Mouse (Mus musculus) lung, embryonic 16.5 days (tissue): ENCODE results near the gene Fis1. TPM values are rescaled to one million over a fixed set of nuclear protein-coding genes. Genes with fewer than 3 reads are reported as not detected.
A peak's percentile ranks its signal among the peaks of the same experiment; 100 is the strongest.

ENCODE experiments used
- ATAC-seq: fragments of 200-750 bp; cut with Nextera tagmentation; 2 replicates; pipeline ENCODE4 v1.8.0; 2017; ENCODE audit warnings: low read depth, mild to moderate bottlenecking, moderate library complexity
- H3K27ac ChIP-seq: fragments of 300-500 bp; sonication (generic); 2 replicates; pipeline ENCODE4 v1.5.1; 2014; ENCODE audit warnings: mild to moderate bottlenecking, control low read depth, low read length
- H3K27me3 ChIP-seq: fragments of 300-500 bp; sonication (generic); 2 replicates; pipeline ENCODE4 v1.6.1; 2014; ENCODE audit warnings: low read depth, low read length, mixed read lengths; ENCODE audit not compliant: control insufficient read depth, insufficient read depth
- H3K36me3 ChIP-seq: fragments of 300-500 bp; sonication (generic); 2 replicates; pipeline ENCODE4 v1.6.1; 2014; ENCODE audit warnings: low read length; ENCODE audit not compliant: control insufficient read depth, insufficient read depth
- H3K4me1 ChIP-seq: fragments of 300-500 bp; sonication (generic); replicated peaks from 2 replicates; pipeline ENCODE4 v1.6.1; 2014; ENCODE audit warnings: low read length, mixed read lengths; ENCODE audit not compliant: control insufficient read depth, insufficient read depth
- H3K4me2 ChIP-seq: fragments of 300-500 bp; sonication (generic); 2 replicates; pipeline ENCODE4 v1.6.1; 2014; ENCODE audit warnings: low read depth, low read length, control low read depth
- H3K4me3 ChIP-seq: fragments of 300-500 bp; sonication (generic); 2 replicates; pipeline ENCODE4 v1.5.1; 2014; ENCODE audit warnings: mild to moderate bottlenecking, low read length, control low read depth
- H3K9ac ChIP-seq: fragments of 300-500 bp; sonication (generic); 2 replicates; pipeline ENCODE4 v1.6.1; 2014; ENCODE audit warnings: low read length, control low read depth
- H3K9me3 ChIP-seq: fragments of 300-500 bp; sonication (generic); 2 replicates; pipeline ENCODE4 v1.6.1; 2016; ENCODE audit warnings: low read length; ENCODE audit not compliant: control insufficient read depth
- WGBS: fragments of 180-500 bp; shearing (Covaris S2); extraction: QIAGEN DNeasy Blood & Tissue Kit; methylation state at CpG from one replicate; pipeline ENCODE4 v1.1.7; 2014; 5-methylcytosine and 5-hydroxymethylcytosine counted together
- polyA plus RNA-seq: library from polyadenylated mRNA; unstranded; fragments of >200 nt; fragmentation: Nextera tagmentation; extraction: Ambion mirVana; gene quantifications from 2 replicates; pipeline ENCODE4 v1.2.1, GENCODE M21; 2015

The Fis1 gene
- polyA plus RNA-seq, 1 experiment from 2014 or later = 286 TPM

DNA sequence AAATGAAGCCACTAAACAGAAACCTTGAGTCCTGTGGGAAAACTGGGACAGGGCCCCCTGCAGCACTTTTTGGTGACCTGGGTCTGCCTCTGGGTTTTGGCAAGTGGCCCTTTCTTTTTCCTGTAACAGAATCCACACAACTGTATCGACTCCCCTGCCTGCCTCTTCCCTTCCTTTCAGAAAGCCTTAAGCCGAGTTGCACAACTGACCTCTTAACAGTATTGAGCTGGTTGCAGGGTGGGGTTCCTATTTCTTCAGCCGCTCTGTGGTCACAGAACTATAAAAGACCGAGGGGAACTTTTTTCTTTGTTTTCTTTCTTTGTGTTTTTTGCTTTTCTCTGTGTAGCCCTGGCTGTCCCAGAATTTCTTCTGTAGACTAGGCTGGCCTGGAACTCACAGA, 24.7 kb downstream of the Fis1 start:
- Histone ChIP-seq H3K27ac (no peak overlapping the region), H3K9ac (no peak overlapping the region), H3K4me3 (no peak overlapping the region), H3K27me3 (no peaks in the 10 kb centered on the region), H3K36me3 (0 out of 2 replicates have a peak, but pooled peaks cover 9% of the 10 kb centered on the region), H3K4me1 (no peaks in the 10 kb centered on the region), H3K4me2 (no peak overlapping the region), H3K9me3 (no peaks in the 10 kb centered on the region)
- ATAC-seq = no peak
- WGBS = 67% methylated on average over 4 of the region's 4 CpGs

DNA sequence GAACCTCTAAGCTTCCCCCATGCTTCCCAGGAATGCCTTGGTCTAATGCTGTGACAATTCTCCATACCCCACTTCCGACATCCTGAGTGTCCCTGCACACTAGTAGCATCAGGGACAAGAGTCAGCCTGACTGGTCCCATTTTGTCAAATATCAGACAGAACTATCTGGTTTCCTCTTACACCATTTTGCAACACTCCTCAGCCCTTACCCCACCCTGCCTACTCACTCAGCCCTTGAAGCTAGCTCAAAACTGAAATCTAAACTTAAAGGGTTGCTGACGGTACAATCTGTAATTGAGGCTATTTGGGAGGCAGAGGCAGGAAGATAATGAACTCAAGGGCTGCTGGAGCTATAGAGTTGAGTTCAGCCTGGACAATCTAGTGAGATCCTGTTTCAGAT, 26.7 kb downstream of the Fis1 start:
- no peaks in the 10 kb centered on the region for H3K27me3 ChIP-seq
- no peaks in the 10 kb centered on the region for H3K9me3 ChIP-seq
- no peak overlapping the region for H3K9ac ChIP-seq
- no peaks in the 10 kb centered on the region for H3K4me1 ChIP-seq
- H3K4me2 ChIP-seq = no peak overlapping the region
- H3K4me3 ChIP-seq = no peak overlapping the region
- ATAC-seq = no peak
- H3K27ac ChIP-seq = no peak overlapping the region
- WGBS = 88% methylated on average over 2 of the region's 2 CpGs
- 0 out of 2 replicates have a peak, but pooled peaks cover 9% of the 10 kb centered on the region for H3K36me3 ChIP-seq

GRCm38 (mm10) chr5:136980974-136981373, 27.9 kb downstream of the Fis1 start:
- 86% methylated on average over 8 of the region's 8 CpGs for WGBS
- H3K9me3 ChIP-seq = no peaks in the 10 kb centered on the region
- H3K27ac ChIP-seq = no peak overlapping the region
- no peaks in the 10 kb centered on the region for H3K27me3 ChIP-seq
- H3K36me3 ChIP-seq = 0 out of 2 replicates have a peak, but pooled peaks cover 9% of the 10 kb centered on the region
- H3K4me1 ChIP-seq = peaks cover 1% of the 10 kb centered on the region; the same call in 1 of the 2 replicates
- ATAC-seq = no peak
- no peak overlapping the region for H3K9ac ChIP-seq
- no peak overlapping the region for H3K4me3 ChIP-seq
- no peak overlapping the region for H3K4me2 ChIP-seq

DNA sequence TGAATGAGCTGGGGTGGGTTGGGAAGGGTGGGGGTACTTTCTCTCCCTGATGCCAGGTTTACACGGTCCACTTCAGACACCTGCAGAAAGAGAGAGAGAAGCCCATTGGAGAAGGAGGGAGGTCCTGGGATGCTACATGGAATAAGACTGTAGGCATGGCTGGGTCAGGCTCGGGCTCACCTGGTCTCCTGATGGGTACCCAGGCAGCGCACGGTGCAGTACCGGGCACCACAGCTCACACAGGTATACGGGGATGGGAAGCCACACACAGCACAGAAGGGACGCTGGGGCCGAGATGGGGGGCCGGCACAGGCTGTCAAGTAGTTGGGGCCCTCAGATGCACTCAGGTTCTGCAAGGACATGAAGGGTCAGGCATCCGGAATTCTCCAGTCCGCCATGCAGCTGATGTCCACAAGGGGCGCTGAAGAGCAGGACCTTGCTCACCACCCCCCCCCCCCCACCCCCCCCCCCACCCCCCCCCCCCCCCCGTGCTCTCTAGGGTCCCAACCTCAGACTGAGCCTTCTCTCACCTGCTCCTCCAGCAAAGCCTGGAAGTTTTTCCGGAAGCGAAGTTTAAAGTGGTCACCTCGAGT, 29.4 kb downstream of the Fis1 start:
- Histone ChIP-seq H3K36me3 (0 out of 2 replicates have a peak, but pooled peaks cover 9% of the 10 kb centered on the region), H3K27ac (no peak overlapping the region), H3K4me3 (no peak overlapping the region), H3K4me2 (no peak overlapping the region), H3K9me3 (no peaks in the 10 kb centered on the region), H3K27me3 (no peaks in the 10 kb centered on the region), H3K4me1 (peaks cover 4% of the 10 kb centered on the region; the same call in 1 of the 2 replicates), H3K9ac (no peak overlapping the region)
- WGBS = 58% methylated on average over 12 of the region's 16 CpGs
- ATAC-seq = no peak

DNA sequence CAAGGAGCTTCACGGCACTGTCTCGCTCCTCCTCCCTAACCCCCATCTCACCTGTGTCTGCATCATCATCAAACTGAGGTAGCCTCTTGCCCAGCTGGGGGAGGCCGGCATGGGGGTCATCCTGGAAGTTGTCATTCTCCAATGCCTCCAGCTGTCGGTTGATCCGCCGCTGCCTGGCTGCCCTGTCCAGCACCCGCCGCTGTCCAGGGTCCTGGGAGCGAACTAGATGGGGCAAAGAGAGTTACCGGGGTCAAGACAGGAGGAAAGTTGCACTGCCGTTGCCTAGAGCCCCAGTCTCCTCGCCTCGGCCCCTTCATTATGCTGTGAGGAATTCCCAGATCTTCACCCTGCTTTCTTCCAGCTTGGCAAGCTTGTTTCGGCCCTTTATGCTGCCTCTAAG, 31.8 kb downstream of the Fis1 start:
- Histone ChIP-seq H3K27ac (no peak overlapping the region), H3K4me3 (no peak overlapping the region), H3K4me2 (no peak overlapping the region), H3K27me3 (no peaks in the 10 kb centered on the region), H3K9ac (no peak overlapping the region), H3K4me1 (peaks cover 12% of the 10 kb centered on the region), H3K9me3 (no peaks in the 10 kb centered on the region), H3K36me3 (peaks cover 9% of the 10 kb centered on the region; the same call in 1 of the 2 replicates)
- 48% methylated on average over 14 of the region's 14 CpGs for WGBS
- no peak for ATAC-seq

GRCm38 (mm10) chr5:136986695-136987137, 33.6 kb downstream of the Fis1 start, which contains the start of gene Plod3:
Gene Plod3, plus strand, starts transcription at chr5:136987019.
- under 1% methylated on average over 26 of the region's 26 CpGs for WGBS
- Histone ChIP-seq H3K36me3 (peaks cover 21% of the 10 kb centered on the region), H3K4me3 (peak within 1 kb of the TSS; percentile 84), H3K4me2 (peak within 1 kb of the TSS; percentile 80), H3K9me3 (no peaks in the 10 kb centered on the region), H3K27me3 (no peaks in the 10 kb centered on the region), H3K4me1 (peaks cover 12% of the 10 kb centered on the region), H3K27ac (peak within 1 kb of the TSS; percentile 95), H3K9ac (peak within 1 kb of the TSS; percentile 95)
- peak; percentile 95 for ATAC-seq

GRCm38 (mm10) chr5:136987138-136987933, 34.3 kb downstream of the Fis1 start:
- H3K4me1 ChIP-seq = peaks cover 12% of the 10 kb centered on the region
- under 1% methylated on average over 65 of the region's 67 CpGs for WGBS
- peak overlapping the region; percentile 84 for H3K4me3 ChIP-seq
- peaks cover 22% of the 10 kb centered on the region for H3K36me3 ChIP-seq
- H3K27ac ChIP-seq = peak overlapping the region; percentile 95
- H3K27me3 ChIP-seq = no peaks in the 10 kb centered on the region
- no peaks in the 10 kb centered on the region for H3K9me3 ChIP-seq
- peak overlapping the region; percentile 95 for H3K9ac ChIP-seq
- peak; percentile 67 for ATAC-seq
- peak overlapping the region; percentile 80 for H3K4me2 ChIP-seq

- H3K4me1 ChIP-seq = peaks cover 12% of the 10 kb centered on the region
- no peaks in the 10 kb centered on the region for H3K9me3 ChIP-seq
- H3K4me3 ChIP-seq = peak within 1 kb of the TSS; percentile 84
- H3K36me3 ChIP-seq = peaks cover 26% of the 10 kb centered on the region
- WGBS = 1% methylated on average over 12 of the region's 12 CpGs
- peak within 1 kb of the TSS; percentile 95 for H3K27ac ChIP-seq
- H3K4me2 ChIP-seq = peak within 1 kb of the TSS; percentile 80
- no peaks in the 10 kb centered on the region for H3K27me3 ChIP-seq
- ATAC-seq = no peak
- peak within 1 kb of the TSS; percentile 95 for H3K9ac ChIP-seq
Measured at GRCm38 (mm10) chr5:136987934-136988271, 34.8 kb downstream of the Fis1 start, which contains the start of gene Znhit1. Gene Znhit1, minus strand, starts transcription at chr5:136988021.

GRCm38 (mm10) chr5:136988420-136988819, 35.3 kb downstream of the Fis1 start:
- Histone ChIP-seq H3K9me3 (no peaks in the 10 kb centered on the region), H3K4me3 (peak overlapping the region; percentile 84), H3K4me1 (peaks cover 12% of the 10 kb centered on the region), H3K27me3 (no peaks in the 10 kb centered on the region), H3K4me2 (peak overlapping the region; percentile 80), H3K27ac (no peak overlapping the region; the same call in 1 of the 2 replicates), H3K36me3 (peaks cover 31% of the 10 kb centered on the region), H3K9ac (peak overlapping the region; percentile 95)
- ATAC-seq = no peak
- 44% methylated on average over 5 of the region's 7 CpGs for WGBS
